ENCODE assay signal across 24 mouse cellular contexts in the genomic region with DNA sequence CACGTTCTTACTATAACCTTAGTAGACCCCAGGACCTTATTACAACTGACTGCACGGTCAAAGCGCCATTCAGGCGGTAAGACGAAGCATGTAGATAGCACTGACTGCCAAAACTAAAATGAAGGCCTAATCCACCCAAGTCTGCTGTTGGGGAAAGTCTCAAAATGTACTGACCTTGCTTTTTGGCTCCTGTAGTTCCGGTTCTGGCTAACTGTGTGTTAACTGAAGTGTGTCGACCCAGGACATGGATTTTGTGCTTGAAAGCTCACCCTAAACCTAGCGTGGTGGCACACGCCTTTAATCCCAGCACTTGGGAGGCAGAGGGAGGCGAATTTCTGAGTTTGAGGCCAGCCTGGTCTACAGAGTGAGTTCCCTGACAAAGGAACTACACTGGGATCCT.
"Had no signal": no experiment of that assay in that cellular context is flagged by ENCODE, and none has a peak within 500 bp of the region (broad histone marks: within the 10 kb centered on the region; RNA-seq: fewer than 3 reads in every experiment).

No protein-coding gene starts in this region.

- H3K4me3 ChIP-seq: gastrocnemius, adult 2 months; heart, embryonic 10.5 days; heart, embryonic 12.5 days; hindbrain, embryonic 10.5 days; hindbrain, embryonic 12.5 days; intestine, embryonic 15.5 days; limb, embryonic 13.5 days; limb, embryonic 15.5 days; liver, embryonic 12.5 days had no signal

- H3K9me3 ChIP-seq: heart, embryonic 12.5 days; hindbrain, embryonic 12.5 days; intestine, embryonic 15.5 days; limb, embryonic 15.5 days; liver, embryonic 12.5 days had no signal

- H3K9ac ChIP-seq: forebrain, postnatal 0 days; heart, embryonic 12.5 days; hindbrain, embryonic 12.5 days; hindbrain, embryonic 14.5 days; intestine, embryonic 15.5 days; limb, embryonic 13.5 days; limb, embryonic 15.5 days; liver, embryonic 12.5 days; liver, embryonic 14.5 days had no signal

- H3K36me3 ChIP-seq: heart, embryonic 10.5 days; heart, embryonic 12.5 days; hindbrain, embryonic 10.5 days; hindbrain, embryonic 12.5 days; intestine, embryonic 15.5 days; limb, embryonic 13.5 days; limb, embryonic 15.5 days; liver, embryonic 12.5 days had no signal

- H3K4me2 ChIP-seq: heart, embryonic 12.5 days; hindbrain, embryonic 12.5 days; hindbrain, embryonic 14.5 days; intestine, embryonic 15.5 days; limb, embryonic 13.5 days; limb, embryonic 15.5 days; liver, embryonic 12.5 days had no signal

- H3K27ac ChIP-seq: gastrocnemius, adult 2 months; heart, embryonic 10.5 days; hindbrain, embryonic 10.5 days; hindbrain, embryonic 12.5 days; hindbrain, embryonic 14.5 days; intestine, embryonic 15.5 days; limb, embryonic 13.5 days; limb, embryonic 15.5 days; liver, embryonic 12.5 days; liver, embryonic 14.5 days had no signal

- DNase-seq: forebrain, postnatal 0 days; gastrocnemius, adult 2 months; gastrocnemius, postnatal 10 days; gastrocnemius, postnatal 25 days; heart, adult 18-20 months; heart, postnatal 10 days; heart, postnatal 4 days; layer of hippocampus, adult 9-11 months; layer of hippocampus, postnatal 36 days; left cerebral cortex, postnatal 4 days; lung, adult 18-20 months had no signal

- H3K4me1 ChIP-seq: heart, embryonic 10.5 days; heart, embryonic 12.5 days; hindbrain, embryonic 10.5 days; hindbrain, embryonic 12.5 days; intestine, embryonic 15.5 days; limb, embryonic 13.5 days; limb, embryonic 15.5 days; liver, embryonic 12.5 days had no signal

- H3K27me3 ChIP-seq: intestine, embryonic 15.5 days; limb, embryonic 13.5 days had no signal

- ATAC-seq: forebrain, postnatal 0 days; hindbrain, embryonic 16.5 days; inflammation-experienced regulatory T-cells, adult 6 months; intestine, embryonic 15.5 days; intestine, postnatal 0 days; liver, embryonic 12.5 days had no signal
